Mouse (Mus musculus) embryonic facial prominence, embryonic 10.5 days (tissue): ENCODE results near the gene Osbpl3. TPM values are rescaled to one million over a fixed set of nuclear protein-coding genes. Genes with fewer than 3 reads are reported as not detected.
A peak's percentile ranks its signal among the peaks of the same experiment; 100 is the strongest.

Source experiments
- DNase-seq: peaks from one replicate; pipeline ENCODE4 v3.0.0-alpha.2; 2017; ENCODE audit warnings: low spot score
- H3K27ac ChIP-seq: fragments of 300-500 bp; sonication (generic); replicated peaks from 2 replicates; pipeline ENCODE4 v1.5.1; 2016; ENCODE audit warnings: mild to moderate bottlenecking
- H3K27me3 ChIP-seq: fragments of 300-500 bp; sonication (generic); replicated peaks from 2 replicates; pipeline ENCODE4 v1.6.1; 2016; ENCODE audit warnings: low read depth, mild to moderate bottlenecking; ENCODE audit not compliant: poor library complexity, severe bottlenecking
- H3K36me3 ChIP-seq: fragments of 300-500 bp; sonication (generic); replicated peaks from 2 replicates; pipeline ENCODE4 v1.6.1; 2016; ENCODE audit warnings: mild to moderate bottlenecking, moderate library complexity
- H3K4me1 ChIP-seq: fragments of 300-500 bp; sonication (generic); 2 replicates; pipeline ENCODE4 v1.6.1; 2016
- H3K4me3 ChIP-seq: fragments of 300-500 bp; sonication (generic); 2 replicates; pipeline ENCODE4 v1.5.1; 2016; ENCODE audit warnings: mild to moderate bottlenecking, moderate library complexity
- H3K9me3 ChIP-seq: fragments of 300-500 bp; sonication (generic); 2 replicates; pipeline ENCODE4 v1.6.1; 2016; ENCODE audit warnings: mild to moderate bottlenecking
- WGBS: fragments of 180-500 bp; shearing (Covaris S2); methylation state at CpG from one replicate; pipeline ENCODE4 v1.1.7; 2016; 5-methylcytosine and 5-hydroxymethylcytosine counted together
- polyA plus RNA-seq: library from polyadenylated mRNA; unstranded; fragments of >200 nt; fragmentation: Nextera tagmentation; extraction: Ambion mirVana; gene quantifications from 2 replicates; pipeline ENCODE4 v1.2.1, GENCODE M21; 2016

The Osbpl3 gene
- polyA plus RNA-seq, 1 experiment from 2014 or later = 9.0 TPM

DNA sequence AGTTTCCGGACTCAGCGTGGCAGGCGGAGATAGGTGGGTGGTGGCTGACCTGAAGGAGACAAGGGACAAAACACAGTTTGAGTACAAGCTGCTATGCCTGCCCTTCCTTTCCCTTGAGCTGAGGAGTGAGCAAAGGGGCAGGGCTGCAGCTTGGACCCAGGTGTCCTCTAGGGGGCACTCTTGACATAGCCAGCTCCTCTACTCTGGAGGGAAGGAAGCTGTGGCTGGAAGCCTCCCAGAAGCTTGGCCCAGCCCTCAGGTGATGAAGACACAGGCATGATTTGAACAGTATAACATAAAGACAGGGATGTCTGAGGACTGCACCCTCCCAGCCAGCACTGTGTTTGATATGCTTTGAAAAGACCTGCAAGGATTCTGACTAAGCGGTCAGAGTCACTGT lies 143.4 kb downstream of the Osbpl3 start:
- Histone ChIP-seq H3K27ac (no peak overlapping the region), H3K27me3 (no peaks in the 10 kb centered on the region), H3K36me3 (no peaks in the 10 kb centered on the region), H3K9me3 (no peaks in the 10 kb centered on the region), H3K4me1 (no peaks in the 10 kb centered on the region), H3K4me3 (no peak overlapping the region)
- DNase-seq = peak; percentile 75
- 45% methylated on average over 4 of the region's 4 CpGs for WGBS

DNA sequence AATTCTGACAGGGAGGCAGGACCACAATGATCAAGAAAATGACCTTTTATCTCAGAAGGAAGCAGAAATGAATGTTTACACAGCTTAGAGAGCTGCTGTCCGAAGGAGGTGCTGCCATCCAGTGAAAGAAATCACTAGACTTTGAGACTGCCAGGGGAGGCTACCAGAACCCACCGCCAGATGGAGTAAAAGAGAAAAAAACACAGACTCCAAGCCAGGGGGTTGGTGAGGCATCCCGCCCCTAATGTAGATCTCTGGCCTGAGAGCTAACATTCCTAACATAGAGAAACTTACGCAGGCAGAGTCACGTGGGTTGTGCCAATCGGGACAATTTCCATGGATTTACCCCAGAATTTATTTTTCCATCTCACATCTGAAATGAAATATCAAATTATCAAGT lies 147.0 kb downstream of the Osbpl3 start:
- Histone ChIP-seq H3K9me3 (no peaks in the 10 kb centered on the region), H3K4me1 (no peaks in the 10 kb centered on the region), H3K36me3 (no peaks in the 10 kb centered on the region), H3K27ac (no peak overlapping the region), H3K4me3 (no peak overlapping the region), H3K27me3 (no peaks in the 10 kb centered on the region)
- DNase-seq = peak; percentile 59
- WGBS = 43% methylated on average over 6 of the region's 6 CpGs

DNA sequence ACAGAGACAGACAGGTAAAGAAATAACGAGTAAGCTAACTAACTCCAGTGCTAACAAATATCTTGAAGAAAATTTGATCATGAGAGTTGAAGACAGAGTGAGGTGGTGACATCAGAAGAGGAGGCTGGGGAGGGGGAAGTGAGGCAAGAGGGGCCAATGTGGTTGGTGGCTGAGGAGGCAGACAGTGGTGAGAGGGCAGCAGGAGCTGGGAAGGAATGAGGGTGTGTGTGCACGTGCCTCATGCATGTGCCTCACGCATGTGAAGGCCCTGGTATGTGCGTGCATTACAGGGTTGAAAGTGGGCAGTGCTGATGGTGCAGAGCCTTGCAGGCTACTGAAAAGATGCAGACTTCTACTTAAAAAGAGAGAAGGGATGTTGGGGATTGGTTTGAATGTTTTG lies 149.4 kb downstream of the Osbpl3 start:
- H3K4me1 ChIP-seq = no peaks in the 10 kb centered on the region
- no peak overlapping the region for H3K4me3 ChIP-seq
- 79% methylated on average over 4 of the region's 4 CpGs for WGBS
- no peaks in the 10 kb centered on the region for H3K36me3 ChIP-seq
- no peaks in the 10 kb centered on the region for H3K9me3 ChIP-seq
- no peak overlapping the region for H3K27ac ChIP-seq
- no peak for DNase-seq
- H3K27me3 ChIP-seq = no peaks in the 10 kb centered on the region

DNA sequence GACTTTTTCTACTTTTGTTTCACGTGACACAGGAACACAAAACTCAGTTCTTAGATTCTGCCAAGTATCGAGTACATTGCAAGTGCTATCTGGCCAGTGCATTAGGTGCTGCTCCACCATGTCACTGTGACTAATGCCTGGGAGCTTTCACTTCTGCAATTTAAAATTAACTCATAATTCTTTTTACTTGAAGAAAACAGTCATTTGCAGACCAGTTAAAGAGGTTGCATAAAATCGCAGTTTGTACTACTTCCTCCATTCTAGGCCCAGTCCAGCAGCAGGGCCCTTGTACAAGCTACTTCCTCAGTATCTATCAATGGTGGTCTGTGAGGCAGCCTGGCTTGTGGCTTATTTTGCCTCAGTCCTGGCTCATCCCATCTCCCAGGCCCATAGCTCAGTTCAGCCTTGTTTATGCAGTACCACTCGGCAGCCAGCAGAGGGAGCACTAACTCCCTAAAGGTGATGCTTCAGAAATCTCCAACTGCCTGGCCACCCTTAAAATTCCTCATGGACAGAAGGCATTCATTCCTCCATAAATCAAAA lies 151.0 kb downstream of the Osbpl3 start:
- no peaks in the 10 kb centered on the region for H3K9me3 ChIP-seq
- peak; percentile 75 for DNase-seq
- H3K36me3 ChIP-seq = no peaks in the 10 kb centered on the region
- no peak overlapping the region for H3K4me3 ChIP-seq
- no peaks in the 10 kb centered on the region for H3K4me1 ChIP-seq
- WGBS = 63% methylated on average over 4 of the region's 4 CpGs
- H3K27me3 ChIP-seq = no peaks in the 10 kb centered on the region
- no peak overlapping the region for H3K27ac ChIP-seq

DNA sequence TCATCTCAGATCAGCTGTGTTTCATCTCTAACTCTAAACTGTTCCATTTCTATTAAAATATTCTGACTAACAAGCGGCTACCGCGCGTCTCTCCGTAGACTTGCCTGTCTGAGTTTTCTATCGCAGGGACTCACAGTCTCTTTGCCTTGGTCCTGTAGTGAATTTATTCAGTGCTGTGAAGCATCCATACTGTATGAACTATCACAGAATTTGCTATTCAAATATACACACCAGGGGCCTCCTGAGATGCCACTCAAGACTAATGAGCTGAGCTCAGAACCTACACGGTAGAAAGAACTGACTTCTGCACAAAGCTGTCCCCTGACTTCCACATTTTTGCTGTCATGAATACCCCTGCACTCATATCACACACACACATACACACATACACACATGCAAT lies 154.9 kb downstream of the Osbpl3 start:
- no peak for DNase-seq
- 94% methylated on average over 7 of the region's 7 CpGs for WGBS

DNA sequence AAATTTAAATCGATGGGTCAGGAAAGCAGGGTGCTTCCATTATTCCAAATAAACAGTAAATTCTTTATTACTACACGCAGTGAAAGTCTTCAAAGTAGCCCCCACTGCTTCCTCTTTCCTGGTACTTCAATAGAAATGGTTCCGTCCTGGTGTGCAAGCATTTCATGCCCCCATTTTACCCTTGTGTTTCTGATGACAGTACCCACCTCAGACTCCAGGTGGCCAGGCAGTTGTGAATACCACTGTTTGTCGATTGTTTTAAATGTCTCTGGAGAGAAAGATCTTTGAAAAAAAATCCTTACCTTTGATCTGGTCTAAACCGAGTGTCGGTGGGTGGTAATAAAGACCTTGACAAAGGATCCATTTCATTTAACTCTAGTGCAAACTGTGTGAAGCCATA lies 155.4 kb downstream of the Osbpl3 start:
- Histone ChIP-seq H3K27ac (no peak overlapping the region), H3K9me3 (no peaks in the 10 kb centered on the region), H3K27me3 (no peaks in the 10 kb centered on the region), H3K4me1 (no peaks in the 10 kb centered on the region), H3K4me3 (no peak overlapping the region), H3K36me3 (0 out of 2 replicates have a peak, but pooled peaks cover 4% of the 10 kb centered on the region)
- DNase-seq = no peak
- WGBS = 76% methylated on average over 6 of the region's 6 CpGs

More for the DNA sequence above, 154.9 kb downstream of the Osbpl3 start:
- Histone ChIP-seq H3K27ac (no peak overlapping the region), H3K9me3 (no peaks in the 10 kb centered on the region), H3K4me1 (no peaks in the 10 kb centered on the region), H3K27me3 (no peaks in the 10 kb centered on the region), H3K36me3 (0 out of 2 replicates have a peak, but pooled peaks cover 4% of the 10 kb centered on the region), H3K4me3 (no peak overlapping the region)

DNA sequence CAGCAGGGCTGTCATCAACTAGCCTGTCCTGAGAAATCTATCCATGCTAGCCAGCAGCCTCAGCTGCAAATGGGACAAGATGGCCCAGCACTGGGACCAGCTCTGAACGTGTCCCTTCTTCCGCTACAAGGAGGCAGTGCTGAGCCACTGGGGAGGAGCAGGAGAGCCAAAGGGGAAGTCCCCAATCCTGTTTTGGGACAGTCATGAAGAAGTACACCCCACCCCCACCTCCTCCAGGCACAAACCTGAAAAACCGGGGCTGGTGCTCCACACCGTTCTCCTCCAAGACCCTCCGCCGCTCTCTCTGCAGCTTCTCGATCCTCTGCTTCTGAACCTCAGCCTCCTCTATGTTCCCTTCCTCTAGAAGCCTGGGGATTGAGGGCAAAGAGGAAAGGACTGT lies 156.9 kb downstream of the Osbpl3 start:
- Histone ChIP-seq H3K4me1 (no peaks in the 10 kb centered on the region), H3K27me3 (no peaks in the 10 kb centered on the region), H3K9me3 (no peaks in the 10 kb centered on the region), H3K27ac (no peak overlapping the region), H3K4me3 (no peak overlapping the region), H3K36me3 (0 out of 2 replicates have a peak, but pooled peaks cover 4% of the 10 kb centered on the region)
- 82% methylated on average over 7 of the region's 7 CpGs for WGBS
- DNase-seq = no peak

DNA sequence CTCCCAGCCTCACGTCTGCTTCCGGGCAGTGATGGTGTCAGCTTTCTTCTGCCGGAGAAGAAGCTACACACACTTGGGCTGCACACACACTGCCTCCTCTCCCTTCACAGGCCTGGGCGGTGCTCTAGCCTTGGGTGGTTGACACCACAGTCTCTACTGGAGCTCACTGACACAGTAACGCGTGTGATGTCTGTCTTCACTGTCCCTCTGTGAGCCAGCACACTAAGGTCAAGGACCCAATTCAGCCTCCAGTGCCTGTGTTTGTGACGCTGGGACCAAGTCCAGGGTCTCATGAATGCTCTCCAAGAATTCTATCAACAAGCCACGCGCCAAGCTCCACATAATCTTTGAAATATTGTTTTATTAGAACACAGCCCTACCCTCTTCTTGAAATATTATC lies 158.3 kb downstream of the Osbpl3 start:
- 0 out of 2 replicates have a peak, but pooled peaks cover 4% of the 10 kb centered on the region for H3K36me3 ChIP-seq
- no peak overlapping the region for H3K4me3 ChIP-seq
- DNase-seq = no peak
- H3K27ac ChIP-seq = no peak overlapping the region
- no peaks in the 10 kb centered on the region for H3K9me3 ChIP-seq
- whole genome bisulfite sequencing = 86% methylated on average over 9 of the region's 9 CpGs
- H3K27me3 ChIP-seq = no peaks in the 10 kb centered on the region
- no peaks in the 10 kb centered on the region for H3K4me1 ChIP-seq

DNA sequence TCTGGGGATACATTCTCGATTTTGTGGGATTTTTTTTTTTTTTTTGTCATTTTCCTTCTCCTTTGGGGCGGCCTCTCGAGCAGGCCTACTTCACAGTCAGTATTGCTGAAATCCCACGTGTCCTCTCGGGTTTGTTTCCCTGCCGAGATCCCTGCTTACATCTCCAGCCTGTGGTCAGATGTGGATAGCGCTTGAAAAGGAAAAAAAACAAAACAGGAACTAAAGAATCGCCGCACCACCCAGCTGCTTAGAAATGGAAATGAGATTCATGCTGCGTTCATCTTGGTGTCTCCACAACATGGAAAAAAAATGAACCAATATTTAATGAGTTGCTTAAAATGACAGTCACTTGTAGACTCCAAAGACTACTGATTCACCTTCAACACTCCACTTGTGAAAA lies 160.9 kb downstream of the Osbpl3 start:
- Histone ChIP-seq H3K4me3 (no peak overlapping the region), H3K27ac (no peak overlapping the region), H3K27me3 (no peaks in the 10 kb centered on the region), H3K9me3 (no peaks in the 10 kb centered on the region), H3K36me3 (0 out of 2 replicates have a peak, but pooled peaks cover 4% of the 10 kb centered on the region), H3K4me1 (no peaks in the 10 kb centered on the region)
- no peak for DNase-seq
- 84% methylated on average over 10 of the region's 10 CpGs for whole genome bisulfite sequencing

DNA sequence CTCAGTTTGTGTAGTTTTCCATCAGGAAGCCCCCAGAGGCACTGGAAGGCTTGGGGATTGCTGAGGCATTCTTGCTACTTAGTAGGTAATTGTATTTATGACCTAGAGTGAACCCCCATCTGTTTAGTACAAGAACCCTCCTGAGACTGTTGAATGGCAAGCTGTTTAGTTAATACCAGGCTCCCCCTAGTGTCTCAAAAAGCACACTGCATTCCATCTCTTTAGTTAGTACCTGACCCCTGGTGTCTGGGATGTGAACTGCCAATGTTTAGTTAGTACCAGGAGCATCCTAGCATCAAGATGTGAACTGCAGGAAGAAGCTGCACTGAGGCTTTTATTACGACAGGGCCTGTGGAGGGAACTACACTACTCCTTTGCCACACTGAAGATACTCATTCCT lies 161.9 kb downstream of the Osbpl3 start:
- H3K27ac ChIP-seq = no peak overlapping the region
- no peaks in the 10 kb centered on the region for H3K4me1 ChIP-seq
- WGBS = 45% methylated on average over 1 of the region's 1 CpGs
- peak; percentile 67 for DNase-seq
- H3K4me3 ChIP-seq = no peak overlapping the region
- H3K9me3 ChIP-seq = no peaks in the 10 kb centered on the region
- 0 out of 2 replicates have a peak, but pooled peaks cover 2% of the 10 kb centered on the region for H3K36me3 ChIP-seq
- no peaks in the 10 kb centered on the region for H3K27me3 ChIP-seq

DNA sequence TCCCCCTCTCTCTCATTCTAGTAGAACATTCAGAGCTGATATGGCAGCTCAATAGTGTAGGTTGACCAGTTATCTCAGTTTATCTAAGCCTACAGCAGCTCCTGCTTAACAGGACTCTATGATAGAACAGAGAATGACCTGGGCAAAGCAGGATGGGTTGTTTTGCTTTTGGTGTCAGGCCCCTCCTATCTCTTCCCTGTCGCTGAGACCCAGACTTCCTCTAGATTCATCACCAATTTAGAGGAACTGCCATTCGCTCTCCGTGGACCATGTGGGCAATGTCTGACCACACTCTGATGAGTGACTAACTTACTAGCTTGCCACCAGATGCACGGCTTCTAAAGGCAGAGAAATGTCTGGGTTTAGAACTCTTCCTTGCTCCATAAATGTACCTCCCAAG lies 164.4 kb downstream of the Osbpl3 start:
- Histone ChIP-seq H3K9me3 (no peaks in the 10 kb centered on the region), H3K27me3 (no peaks in the 10 kb centered on the region), H3K4me1 (no peaks in the 10 kb centered on the region), H3K36me3 (no peaks in the 10 kb centered on the region), H3K27ac (no peak overlapping the region), H3K4me3 (no peak overlapping the region)
- no peak for DNase-seq
- WGBS = 88% methylated on average over 4 of the region's 4 CpGs

DNA sequence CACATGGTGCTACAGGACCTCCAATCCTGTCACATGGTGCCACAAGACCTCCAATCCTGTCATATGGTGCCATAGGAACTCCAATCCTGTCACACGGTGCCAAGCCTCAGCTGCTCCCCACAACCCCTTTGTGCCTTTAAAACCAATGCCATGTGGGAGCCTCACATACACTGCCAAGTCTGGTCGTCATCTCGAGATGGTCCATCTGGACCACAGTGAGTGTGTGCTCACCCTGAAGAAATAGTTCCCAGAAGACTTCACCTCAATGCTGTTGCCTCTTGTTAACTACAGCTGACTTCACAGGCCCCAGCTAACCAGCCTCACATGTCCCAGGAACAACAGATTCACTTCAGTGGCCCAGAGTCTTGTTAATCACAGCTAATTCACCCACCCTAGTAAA lies 169.1 kb downstream of the Osbpl3 start:
- Histone ChIP-seq H3K36me3 (no peaks in the 10 kb centered on the region), H3K4me3 (no peak overlapping the region), H3K27me3 (no peaks in the 10 kb centered on the region), H3K9me3 (peaks cover 3% of the 10 kb centered on the region; the same call in 1 of the 2 replicates), H3K27ac (no peak overlapping the region), H3K4me1 (no peaks in the 10 kb centered on the region)
- DNase-seq = no peak
- 86% methylated on average over 3 of the region's 3 CpGs for WGBS

DNA sequence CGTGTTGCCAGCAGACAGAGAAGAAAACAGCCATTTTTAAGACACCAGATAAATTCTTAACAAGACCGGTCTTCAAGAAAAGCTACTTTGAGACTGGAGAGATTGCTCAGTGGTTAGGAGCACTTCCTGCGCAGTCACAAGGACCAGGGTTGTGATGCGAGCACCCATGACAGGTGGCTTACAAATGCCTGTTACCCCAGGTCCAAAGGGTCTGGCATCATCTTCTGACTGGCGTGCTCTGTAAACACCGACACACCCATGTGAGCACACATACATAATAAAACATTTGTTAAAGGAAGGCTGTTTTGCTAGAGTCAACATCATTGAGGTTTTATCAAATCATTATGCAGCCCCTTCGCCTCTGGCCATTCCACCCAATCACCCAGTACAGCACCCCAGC lies 176.4 kb downstream of the Osbpl3 start:
- no peak for DNase-seq
- WGBS = 90% methylated on average over 7 of the region's 7 CpGs
- no peaks in the 10 kb centered on the region; the same call in 1 of the 2 replicates for H3K9me3 ChIP-seq
- no peak overlapping the region for H3K27ac ChIP-seq
- no peak overlapping the region for H3K4me3 ChIP-seq
- no peaks in the 10 kb centered on the region for H3K4me1 ChIP-seq
- no peaks in the 10 kb centered on the region for H3K27me3 ChIP-seq
- H3K36me3 ChIP-seq = no peaks in the 10 kb centered on the region
